Mouse (Mus musculus): ENCODE measurements around the gene Cd24a.

Cd24a gene

GRCm38 (mm10) chr10:43625578-43625977, 47.5 kb downstream of the Cd24a start:
- DNase-seq (ENCODE audit: extremely low spot score): no peak

GRCm38 (mm10) chr10:43629216-43629615, 51.1 kb downstream of the Cd24a start:
- no peak for DNase-seq (ENCODE audit: extremely low spot score)

GRCm38 (mm10) chr10:43629857-43630256, 51.8 kb downstream of the Cd24a start:
- no peak for DNase-seq (ENCODE audit: extremely low spot score)

- DNase-seq (ENCODE audit: extremely low spot score): no peak
Observed at GRCm38 (mm10) chr10:43630634-43631033, 52.5 kb downstream of the Cd24a start.

- DNase-seq (ENCODE audit: extremely low spot score): no peak
Observed at GRCm38 (mm10) chr10:43631049-43631448, 53.0 kb downstream of the Cd24a start.

GRCm38 (mm10) chr10:43631639-43632354, 53.7 kb downstream of the Cd24a start:
- DNase-seq (ENCODE audit: extremely low spot score): no peak

GRCm38 (mm10) chr10:43633117-43633516, 55.0 kb downstream of the Cd24a start:
- no peak for DNase-seq (ENCODE audit: extremely low spot score)
